Mouse (Mus musculus) CD8-positive naive resting alpha-beta T cell, adult 2 months (primary cell): Measurements from ENCODE around the gene Diexf.
A peak's percentile ranks its signal among the peaks of the same experiment; 100 is the strongest.

Source experiments
- DNase-seq, 2 experiments: peaks; one replicate each; pipeline ENCODE4 v3.0.0; 2022; ENCODE audit warnings: low read depth in 2 of 2, low spot score in 2 of 2

Gene Diexf

DNA sequence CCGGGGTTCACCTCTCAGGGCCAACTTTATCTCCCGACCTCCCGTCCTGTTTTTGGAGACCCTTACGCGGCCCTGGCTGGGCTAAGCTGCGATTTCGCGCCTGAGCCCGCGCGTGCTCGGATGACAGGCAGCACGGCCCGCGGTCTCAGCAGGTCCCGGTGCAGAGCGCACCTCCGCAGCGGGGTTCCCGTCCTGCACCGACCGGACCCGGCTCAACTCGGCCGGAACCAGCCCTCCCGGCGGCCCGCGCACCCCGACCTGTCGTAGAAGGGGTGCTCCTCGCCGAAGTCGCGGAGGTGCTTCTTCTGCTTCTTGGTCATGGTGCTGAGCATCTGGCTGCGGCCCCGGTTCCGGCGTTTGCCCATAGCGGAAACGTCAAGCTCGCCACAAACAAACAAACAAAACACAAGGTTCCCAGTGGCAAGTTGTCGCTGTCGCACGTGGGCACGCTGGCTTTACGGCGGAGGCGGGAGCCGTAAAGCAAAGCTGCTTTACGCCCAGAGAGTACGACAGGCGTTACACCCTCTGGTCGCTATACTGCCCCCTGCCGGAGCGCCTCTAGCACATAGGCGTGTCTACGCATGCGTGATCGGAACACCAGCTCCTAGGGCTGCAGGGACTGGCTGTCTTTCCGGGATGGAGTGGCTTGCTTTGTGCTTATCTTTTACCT lies at the start of gene Diexf:
Diexf (minus strand) TSS at position 487 of the 670 bp plus-strand sequence.
- peak; percentile 91 to 96 for DNase-seq

DNA sequence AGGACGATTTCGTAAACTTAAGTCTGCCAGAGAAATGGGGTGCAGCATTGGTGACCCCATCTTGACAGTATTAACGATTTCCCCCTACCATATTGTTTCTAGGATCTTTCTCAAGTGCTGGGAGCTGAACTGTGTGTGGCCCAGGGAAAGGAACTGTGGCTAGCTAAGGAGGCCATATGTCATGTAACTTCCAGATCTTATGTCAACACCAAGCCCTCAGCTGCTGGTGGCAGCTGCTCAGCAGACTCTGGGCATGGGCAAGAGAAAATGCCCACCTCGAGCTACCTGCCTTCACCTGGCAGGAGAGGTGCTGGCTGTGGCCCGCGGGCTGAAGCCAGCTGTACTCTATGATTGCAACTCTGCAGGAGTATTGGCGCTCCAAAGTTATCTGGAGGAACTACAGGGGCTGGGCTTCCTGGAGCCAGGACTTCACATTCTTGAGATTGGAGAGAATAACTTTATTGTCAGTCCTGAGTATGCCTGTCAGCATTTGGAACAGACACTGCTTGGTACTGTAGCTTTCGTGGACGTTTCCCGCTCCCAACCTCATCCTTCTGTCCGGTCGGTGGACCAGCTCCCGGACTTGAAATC lies 44.2 kb upstream of the Diexf start:
- DNase-seq, result no peak

DNA sequence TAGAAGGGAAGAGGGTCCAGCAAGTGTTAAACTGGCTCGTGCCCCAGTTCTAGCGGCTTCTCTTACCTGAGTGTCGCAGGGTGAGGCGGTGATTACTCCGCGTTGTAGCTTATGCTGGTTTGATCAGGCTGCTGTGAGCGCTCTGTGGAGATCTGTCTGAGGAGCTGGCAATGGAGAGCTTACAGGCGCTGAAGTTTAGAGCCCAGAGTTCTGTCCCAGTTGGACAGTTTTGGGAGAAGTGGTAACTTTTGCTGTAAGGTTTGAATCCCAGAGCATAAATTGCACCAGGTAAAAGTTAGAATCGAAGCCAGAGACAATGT lies 43.7 kb upstream of the Diexf start:
- DNase-seq, result no peak

DNA sequence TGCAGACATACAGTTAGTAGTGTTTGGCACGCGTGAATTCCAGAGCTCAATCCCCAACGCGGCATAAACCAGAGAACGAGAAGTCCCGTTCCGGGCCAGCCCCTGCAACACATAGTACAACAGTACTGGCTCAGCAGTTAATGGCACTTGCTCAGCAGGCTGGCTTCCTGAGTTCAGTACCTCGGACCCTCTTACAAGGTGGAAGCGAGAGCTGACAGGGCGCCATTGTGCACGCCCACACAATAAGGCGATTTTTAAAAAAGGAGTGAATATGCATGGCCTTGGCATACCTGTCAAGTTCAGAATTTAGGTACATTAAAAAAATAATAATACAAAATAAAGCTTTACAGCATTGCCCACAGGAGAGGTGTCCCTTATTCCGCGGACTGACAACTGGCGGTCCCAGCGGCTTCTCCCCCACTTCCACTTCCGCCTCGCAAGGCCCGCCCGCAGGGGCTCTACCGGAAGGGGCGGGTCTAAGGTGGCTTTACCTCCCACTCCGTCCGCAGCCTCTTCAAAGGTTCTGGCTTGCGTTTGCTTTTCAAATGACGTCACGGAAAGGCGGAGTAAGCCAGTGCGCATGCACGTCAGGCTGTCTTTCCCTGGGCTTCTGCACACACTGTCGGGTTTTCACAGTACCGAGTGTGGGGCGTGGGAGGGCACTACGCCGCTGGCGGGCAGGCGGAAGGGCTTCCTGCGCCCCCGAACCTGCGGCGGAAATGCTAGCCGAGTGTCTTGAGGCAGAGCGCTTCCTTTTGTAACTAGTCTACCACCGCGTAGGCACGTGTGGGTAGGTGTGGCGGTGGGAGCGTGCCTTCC lies 43.1 kb upstream of the Diexf start:
- peak; percentile 98 for DNase-seq

DNA sequence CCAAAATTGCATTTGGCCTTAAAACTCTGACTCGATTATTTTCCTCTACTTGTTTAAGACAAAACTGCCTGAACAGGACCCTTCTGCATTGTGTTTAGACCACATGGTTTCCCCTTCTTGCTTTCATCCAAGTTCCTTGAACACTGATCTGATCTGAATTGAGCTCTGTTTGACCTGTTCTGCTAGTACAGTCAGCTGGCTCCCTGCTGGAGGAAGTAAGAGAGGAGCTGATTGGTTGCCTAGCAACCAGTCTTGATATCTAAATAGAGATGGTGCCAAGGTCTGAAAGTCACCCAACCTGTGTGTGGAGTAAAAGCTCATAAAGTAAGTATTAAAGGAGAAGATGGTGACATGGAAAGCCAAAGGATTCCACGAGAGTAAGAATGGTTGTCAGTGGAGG lies 39.8 kb upstream of the Diexf start:
- DNase-seq, result no peak

DNA sequence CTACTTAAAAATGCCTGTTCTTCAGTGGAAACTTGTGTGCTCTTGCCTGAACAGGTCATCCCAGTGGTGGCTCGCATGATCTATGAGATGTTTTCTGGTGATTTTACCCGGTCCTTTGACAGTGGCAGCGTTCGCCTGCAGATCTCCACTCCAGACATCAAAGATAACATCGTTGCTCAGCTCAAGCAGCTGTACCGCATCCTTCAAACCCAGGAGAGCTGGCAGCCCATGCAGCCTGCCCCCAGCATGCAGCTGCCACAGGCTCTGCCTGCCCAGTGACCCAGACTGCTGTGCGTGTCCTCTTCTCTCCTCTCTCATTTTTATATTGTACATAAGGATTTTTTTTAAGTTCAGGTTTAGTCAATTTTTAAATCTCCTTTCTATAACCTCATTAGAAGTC lies 39.2 kb upstream of the Diexf start:
- no peak for DNase-seq

DNA sequence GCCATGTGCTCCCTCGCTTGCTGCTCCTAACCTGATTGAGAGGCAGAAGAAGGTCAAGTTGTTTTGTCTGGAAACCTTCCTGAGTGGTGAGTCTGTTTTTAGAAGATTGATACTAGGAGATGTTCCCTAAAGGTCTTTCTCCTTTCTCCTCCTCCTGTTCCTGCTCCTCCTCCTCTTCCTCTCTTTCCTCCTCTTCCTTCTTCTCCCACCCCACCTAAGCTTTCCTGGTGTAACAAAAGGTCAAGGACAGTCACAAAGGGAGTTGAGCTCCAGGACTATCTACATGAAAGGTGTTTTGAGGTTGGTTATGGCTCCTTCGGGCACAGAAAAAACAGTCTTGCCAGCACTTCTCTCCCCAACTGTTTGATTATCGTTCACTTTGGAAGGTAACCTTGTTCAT lies 37.7 kb upstream of the Diexf start, which contains the start of gene A130010J15Rik:
A130010J15Rik (plus strand) TSS at position 301 of the 400 bp plus-strand sequence.
- no peak for DNase-seq

DNA sequence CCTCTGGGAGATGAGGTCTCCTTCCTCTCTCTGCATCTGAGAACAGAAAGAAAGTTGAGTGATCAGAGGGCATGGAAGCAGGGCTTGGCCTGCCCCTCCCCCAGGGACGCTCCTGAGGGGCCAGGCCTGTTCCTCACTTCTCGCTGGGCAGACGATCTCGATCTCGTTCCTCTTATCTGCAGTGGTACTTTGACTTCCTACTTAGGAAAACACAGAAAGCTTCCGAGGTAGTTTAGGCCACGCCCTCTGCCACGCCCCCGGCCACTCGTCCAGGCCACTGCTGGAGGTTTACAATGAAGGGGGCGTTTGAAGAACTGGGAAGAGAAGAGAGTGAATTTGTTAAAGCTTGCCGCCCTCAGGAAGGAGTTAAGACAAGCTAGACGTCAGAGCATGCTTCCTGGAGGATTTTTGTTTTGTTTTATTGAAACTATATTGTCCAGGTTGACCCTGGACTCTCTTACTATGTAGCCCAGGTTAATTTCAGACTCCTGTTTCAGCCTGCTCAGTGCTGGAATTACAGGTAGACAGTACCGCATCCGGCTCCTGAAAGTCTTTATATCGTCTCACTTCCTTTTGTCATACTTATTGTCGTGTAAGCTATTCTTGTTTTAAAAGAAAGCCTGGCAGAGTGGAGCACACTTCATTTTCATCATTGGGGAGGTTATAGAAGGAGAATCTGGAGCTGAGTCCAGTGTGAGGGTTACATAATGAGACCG lies 30.4 kb upstream of the Diexf start:
- DNase-seq, result no peak

DNA sequence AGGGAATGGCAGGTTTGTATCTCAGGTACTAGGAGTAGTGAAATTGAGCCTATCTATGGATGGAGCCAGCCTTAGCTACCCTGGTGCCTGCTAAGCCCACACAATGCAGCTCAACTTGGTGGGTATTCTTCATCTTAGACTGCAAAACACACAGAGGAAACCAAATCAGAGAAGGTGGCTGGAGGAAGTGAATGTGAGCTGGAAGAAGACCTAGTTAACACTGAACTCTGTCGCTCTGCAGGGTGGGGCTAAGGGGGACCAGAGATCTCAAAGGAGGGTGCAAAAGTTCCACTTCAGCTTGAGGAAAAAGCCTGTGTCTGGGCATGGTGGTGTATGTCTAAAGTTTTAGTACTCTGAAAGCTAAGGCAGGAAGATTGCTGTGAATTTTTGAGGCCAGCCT lies 29.5 kb upstream of the Diexf start:
- DNase-seq, result no peak

DNA sequence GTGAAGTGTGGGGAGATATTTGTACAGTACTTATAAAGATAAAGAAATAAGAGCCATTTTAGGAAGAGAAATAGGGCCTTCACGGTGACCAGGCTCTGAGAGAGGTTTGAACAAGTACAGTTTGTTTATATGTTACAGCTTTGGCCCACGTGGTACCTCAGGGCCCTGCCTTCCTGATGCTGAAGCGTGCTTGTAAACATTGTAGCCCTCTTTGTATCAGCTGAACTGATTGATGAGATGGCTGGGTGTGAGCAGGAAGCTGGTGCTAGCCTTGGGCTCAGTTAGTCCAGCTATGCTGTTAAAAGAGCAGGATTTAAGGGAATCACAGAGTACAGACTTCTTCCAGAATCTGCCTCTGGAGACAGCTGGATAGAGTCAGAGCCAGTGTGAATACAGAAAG lies 29.1 kb upstream of the Diexf start:
- no peak for DNase-seq

DNA sequence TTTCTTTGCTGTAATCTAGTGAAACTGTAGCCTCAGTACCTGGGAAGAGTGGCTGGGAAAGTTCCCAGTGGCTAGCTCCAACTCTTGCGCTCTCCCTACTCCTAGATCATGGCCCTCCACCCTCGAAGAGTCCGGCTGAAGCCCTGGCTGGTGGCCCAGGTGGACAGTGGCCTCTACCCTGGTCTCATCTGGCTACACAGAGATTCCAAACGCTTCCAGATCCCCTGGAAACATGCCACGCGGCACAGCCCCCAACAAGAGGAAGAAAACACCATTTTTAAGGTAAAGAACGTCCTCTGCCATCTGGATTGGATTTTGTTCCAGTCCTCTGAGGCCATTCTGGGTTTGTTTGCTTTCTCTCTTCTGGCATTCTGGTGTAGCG lies 27.0 kb upstream of the Diexf start:
- no peak for DNase-seq

DNA sequence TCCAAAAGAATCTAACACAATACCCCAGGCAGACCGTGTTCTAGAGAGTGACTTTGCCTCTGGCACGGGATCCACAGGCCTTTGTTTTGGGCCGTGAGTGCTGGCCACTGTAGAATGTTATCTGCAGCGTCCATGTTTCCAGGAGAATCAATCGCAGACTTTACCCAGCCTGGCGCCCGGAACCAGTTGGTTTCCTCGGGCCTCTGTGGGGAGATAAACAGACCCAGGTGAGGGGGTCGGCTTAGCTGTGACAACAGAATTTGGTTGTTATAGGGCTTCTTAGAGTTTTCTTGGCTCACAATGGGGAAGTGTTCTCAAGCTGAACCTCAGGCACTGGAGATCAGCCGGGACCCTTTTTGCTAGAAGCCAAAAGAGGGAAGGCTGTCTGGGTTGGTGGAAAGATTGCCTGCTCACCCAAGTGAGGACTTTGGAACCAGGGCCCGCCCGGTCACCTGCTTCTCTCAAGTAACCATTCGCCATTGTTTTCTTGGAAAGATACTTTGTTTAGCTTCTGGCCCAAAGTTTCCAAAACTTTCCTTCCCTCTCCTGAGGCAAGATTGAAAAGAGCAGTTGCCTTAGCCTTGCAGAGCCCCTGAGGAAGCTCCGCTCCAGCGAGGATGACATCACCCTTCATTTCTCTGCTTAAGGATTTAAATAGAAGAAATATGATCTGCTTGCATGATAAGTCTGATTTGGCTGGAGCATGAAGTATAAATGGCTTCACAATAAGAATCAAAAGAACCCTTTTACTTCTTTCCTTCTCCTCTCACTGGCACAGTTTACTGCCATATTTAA lies 26.4 kb upstream of the Diexf start:
- DNase-seq, result no peak

DNA sequence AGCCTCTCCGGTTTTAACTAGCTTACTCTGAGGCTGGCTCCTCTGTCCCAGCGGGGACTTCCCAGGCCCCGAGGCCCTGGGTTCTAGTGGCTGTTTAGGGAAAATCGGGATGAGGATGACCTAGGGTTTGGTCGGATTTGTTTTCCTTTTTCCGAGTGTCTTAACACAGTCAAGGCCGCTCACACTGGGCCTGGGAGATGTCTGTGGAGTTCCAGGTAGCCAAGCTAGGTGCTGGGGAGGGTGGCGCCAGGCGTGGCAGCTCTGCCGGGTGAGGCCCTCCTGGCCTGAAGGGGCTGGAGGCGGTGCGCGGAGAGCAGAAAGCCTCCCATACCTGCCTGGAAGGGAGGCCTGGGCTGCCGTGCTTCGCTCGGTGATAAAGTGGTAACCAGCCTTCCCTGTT lies 23.5 kb upstream of the Diexf start:
- DNase-seq, result no peak

DNA sequence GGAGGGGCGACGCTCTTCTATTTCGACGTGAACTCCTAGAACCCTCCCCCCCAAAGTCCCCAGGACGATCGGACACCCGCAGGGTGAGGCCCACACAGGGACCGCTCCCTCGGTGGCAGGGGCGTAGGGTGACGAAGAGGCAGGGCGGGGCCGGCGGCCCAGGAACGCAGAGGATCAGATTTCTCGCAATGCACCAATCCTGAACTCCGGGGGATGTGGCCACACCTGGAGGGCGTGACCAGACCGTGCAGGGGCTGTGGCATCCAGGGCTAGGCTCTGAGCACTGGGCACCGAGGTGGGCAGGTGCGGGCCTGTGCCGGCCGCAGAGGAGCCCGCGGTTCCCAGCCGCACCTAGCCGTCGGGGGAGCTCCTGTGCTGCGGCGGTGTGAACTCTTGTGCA lies 22.8 kb upstream of the Diexf start, which contains the start of gene Irf6:
Irf6 (plus strand) TSS at position 240 of the 400 bp plus-strand sequence.
- DNase-seq, result peak in 1 of 2 experiments; percentile 45

DNA sequence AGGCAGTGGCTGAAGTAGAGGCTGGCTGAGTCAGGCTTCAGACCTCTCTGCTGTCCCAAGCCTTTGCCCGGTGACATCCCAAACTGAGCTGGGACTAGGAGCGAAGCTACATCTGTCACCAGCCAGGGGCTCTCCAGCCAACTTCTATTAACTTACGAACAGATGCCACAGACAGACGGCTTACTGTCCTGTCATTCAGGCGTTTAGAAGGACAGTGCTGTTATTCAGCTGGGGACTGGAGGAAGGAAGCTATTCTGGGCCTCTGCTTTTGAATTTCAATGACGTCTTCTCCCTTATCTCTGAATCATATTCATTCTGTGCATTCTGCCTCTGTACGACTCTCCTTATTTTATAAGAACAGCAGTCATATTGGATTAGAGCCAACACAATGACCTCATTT lies 21.1 kb upstream of the Diexf start:
- DNase-seq, result no peak

DNA sequence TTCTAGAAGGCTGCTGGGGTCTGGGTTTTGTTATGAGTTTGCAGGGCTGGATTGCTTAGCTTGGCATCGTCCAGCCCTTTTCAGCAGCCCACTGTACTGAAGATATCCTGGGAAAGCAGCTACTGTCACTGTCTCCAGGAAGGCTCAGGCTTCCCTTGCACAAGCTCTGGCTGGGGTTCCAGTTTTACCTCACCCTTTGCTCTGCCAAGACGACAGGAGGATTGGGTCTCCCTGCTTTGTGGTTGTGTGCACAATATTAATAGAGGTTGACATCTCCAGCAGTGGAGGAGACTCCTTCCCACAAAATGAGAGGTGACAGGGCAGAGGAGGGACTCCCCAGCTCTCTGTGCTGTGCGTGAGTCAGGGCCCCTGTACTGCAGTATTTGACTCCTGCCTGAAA lies 19.2 kb upstream of the Diexf start:
- no peak for DNase-seq

DNA sequence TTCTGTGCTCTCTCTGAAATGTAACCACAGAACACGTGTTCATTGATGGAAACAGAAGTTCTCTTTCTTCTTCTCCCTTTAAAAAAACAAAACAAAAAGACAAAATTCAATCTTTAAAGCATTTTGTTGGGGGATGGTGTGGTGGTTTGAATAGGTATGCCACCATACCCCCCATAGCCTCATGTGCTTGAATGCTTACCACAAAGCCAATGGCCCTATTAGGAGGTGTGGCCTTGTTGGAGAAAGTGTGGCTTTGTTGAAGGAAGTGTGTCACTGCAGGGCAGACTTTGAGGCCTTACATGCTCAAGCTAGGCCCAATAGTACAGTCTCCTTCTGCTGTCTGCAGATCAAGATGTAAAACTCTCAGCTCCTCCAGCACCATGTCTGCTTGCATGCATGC lies 16.3 kb upstream of the Diexf start:
- peak in 1 of 2 experiments; percentile 19 for DNase-seq

DNA sequence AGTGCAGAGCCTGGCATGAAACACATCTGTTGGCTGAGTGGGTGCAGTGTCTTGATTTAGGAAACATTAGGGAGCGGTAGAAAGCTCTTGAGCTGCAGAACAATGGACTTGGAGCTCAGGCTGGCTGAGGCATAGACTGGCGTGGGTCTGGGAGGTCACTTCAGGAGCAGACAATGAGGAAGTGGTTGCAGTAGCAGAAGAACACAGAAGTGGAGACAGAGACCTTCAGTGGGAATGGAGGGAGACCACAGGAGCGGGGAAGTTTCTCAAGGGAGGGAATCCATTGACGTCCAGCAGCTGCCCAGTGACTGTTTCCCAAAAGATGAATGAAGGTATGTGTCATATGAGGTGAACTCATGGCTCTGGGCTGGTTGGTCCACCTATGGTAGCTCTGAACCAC lies 15.0 kb upstream of the Diexf start:
- no peak for DNase-seq

DNA sequence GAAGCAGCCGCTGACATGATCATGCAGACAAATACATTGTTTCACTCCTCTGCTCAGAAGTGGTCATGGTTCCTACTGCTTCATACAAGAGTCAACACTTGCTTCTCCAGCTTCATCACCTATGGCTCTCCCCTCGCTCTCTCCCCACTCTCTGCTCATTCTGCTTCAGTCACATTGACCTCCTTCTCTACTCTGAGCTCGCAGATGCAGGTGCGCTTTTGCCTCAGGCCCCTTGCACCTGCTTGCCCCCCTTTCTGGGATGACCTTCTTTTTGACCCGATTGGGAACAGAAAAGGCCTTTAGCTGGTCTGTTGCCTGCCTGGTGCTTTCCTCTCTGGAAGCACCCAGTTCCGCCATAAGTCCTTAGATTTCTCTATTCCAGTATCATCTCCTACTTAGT lies 14.4 kb upstream of the Diexf start:
- no peak for DNase-seq

DNA sequence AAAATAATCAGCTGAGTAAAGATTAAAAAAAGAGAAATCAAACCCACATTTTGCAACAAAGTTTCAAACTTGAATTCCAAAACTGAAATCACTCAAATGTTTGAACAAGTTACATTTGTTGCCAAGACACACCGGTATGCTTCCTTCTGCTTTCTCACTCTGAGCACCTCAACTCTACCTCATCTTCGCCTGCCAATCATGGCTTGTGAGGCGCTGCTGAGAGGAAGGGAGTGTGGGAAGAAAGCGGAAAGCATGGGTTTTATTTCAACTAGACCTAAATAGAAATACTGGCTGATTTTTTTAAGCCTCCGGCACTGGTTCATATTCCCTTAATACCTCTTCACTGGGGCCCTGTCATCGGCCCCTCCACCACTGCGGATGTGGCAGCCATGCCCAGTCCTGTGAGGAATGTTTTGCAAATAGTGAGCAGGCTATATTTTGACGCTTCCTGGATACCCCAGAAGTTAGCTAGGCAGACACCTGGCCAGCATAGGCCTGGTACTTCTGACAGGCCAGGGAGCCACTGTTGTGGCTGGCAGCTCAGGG lies 12.5 kb upstream of the Diexf start:
- DNase-seq, result no peak

DNA sequence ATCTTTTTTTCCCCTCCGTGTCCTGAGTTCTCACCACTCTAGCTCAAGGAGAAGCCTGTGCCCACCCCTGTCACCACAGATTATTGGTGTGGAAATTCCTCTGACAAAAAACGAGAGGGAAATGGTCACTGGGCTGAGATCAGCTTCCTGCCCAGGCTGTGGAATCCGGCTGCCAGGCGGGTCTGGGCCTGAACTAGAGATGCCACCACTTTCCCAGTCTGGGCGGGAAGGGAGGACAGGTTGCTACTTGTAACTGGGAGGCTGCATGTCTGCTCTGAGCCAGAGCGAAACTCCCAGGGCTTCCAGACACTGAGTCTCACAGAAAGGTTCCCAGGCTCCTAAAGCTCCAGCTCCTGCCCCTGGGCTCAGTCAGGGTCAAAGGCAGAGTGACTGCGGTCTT lies 11.0 kb upstream of the Diexf start:
- DNase-seq, result no peak
